Mouse (Mus musculus) lung, postnatal 0 days (tissue): ENCODE results near the gene Tmem120a. TPM values are rescaled to one million over a fixed set of nuclear protein-coding genes. Genes with fewer than 3 reads are reported as not detected.

Experiments
- ATAC-seq: fragments of 200-750 bp; cut with Nextera tagmentation; 2 replicates; pipeline ENCODE4 v1.8.0; 2017; ENCODE audit warnings: moderate library complexity
- DNase-seq: peaks from one replicate; pipeline ENCODE4 v3.0.0-alpha.2; 2016; ENCODE audit warnings: low spot score
- H3K27ac ChIP-seq: fragments of 300-500 bp; sonication (generic); 2 replicates; pipeline ENCODE4 v1.5.1; 2014; ENCODE audit warnings: antibody characterized with exemption, mild to moderate bottlenecking, low read length, mixed read lengths
- H3K27me3 ChIP-seq: fragments of 300-500 bp; sonication (generic); replicated peaks from 2 replicates; pipeline ENCODE4 v1.6.1; 2014; ENCODE audit warnings: low read length, mixed read lengths; ENCODE audit not compliant: insufficient read depth
- H3K36me3 ChIP-seq: fragments of 300-500 bp; sonication (generic); 2 replicates; pipeline ENCODE4 v1.6.1; 2014; ENCODE audit warnings: low read length, mixed read lengths; ENCODE audit not compliant: insufficient read depth
- H3K4me1 ChIP-seq: fragments of 300-500 bp; sonication (generic); 2 replicates; pipeline ENCODE4 v1.6.1; 2014; ENCODE audit warnings: antibody characterized with exemption, low read depth, low read length, mixed read lengths; ENCODE audit not compliant: insufficient read depth
- H3K4me2 ChIP-seq: fragments of 300-500 bp; sonication (generic); replicated peaks from 2 replicates; pipeline ENCODE4 v1.6.1; 2014; ENCODE audit warnings: low read depth, mild to moderate bottlenecking, low read length, moderate library complexity, mixed read lengths
- H3K4me3 ChIP-seq: fragments of 300-500 bp; sonication (generic); 2 replicates; pipeline ENCODE4 v1.5.1; 2014; ENCODE audit warnings: low read depth, low read length
- H3K9ac ChIP-seq: fragments of 300-500 bp; sonication (generic); replicated peaks from 2 replicates; pipeline ENCODE4 v1.6.1; 2014; ENCODE audit warnings: low read depth, mild to moderate bottlenecking
- H3K9me3 ChIP-seq: fragments of 300-500 bp; sonication (generic); 2 replicates; pipeline ENCODE4 v1.6.1; 2016; ENCODE audit warnings: low read length, mixed read lengths
- CTCF ChIP-seq: IDR thresholded peaks from 2 replicates; pipeline ENCODE4 v1.5.1; 2016; ENCODE audit warnings: antibody characterized with exemption, mild to moderate bottlenecking
- EP300 ChIP-seq: IDR thresholded peaks from 2 replicates; pipeline ENCODE4 v1.6.1; 2016; ENCODE audit warnings: antibody characterized with exemption, mild to moderate bottlenecking, control low read depth
- WGBS: fragments of 180-500 bp; shearing (Covaris S2); extraction: QIAGEN DNeasy Blood & Tissue Kit; methylation state at CpG from one replicate; pipeline ENCODE4 v1.1.7; 2014; 5-methylcytosine and 5-hydroxymethylcytosine counted together
- polyA plus RNA-seq: library from polyadenylated mRNA; unstranded; fragments of >200 nt; fragmentation: Nextera tagmentation; extraction: Ambion mirVana; gene quantifications from 2 replicates; pipeline ENCODE4 v1.2.1, GENCODE M21; 2015

Tmem120a gene
- polyA plus RNA-seq, 1 experiment from 2014 or later, result 45.2 TPM

GRCm38 (mm10) chr5:135713441-135714218 lies 30.6 kb downstream of the Tmem120a start:
- no peak for TF ChIP-seq CTCF
- TF ChIP-seq EP300, result peak; percentile 70; the same call in 1 of the 2 replicates
- peak; percentile 82 for DNase-seq
- Histone ChIP-seq H3K27ac (peak overlapping the region; percentile 48), H3K4me1 (peaks cover 8% of the 10 kb centered on the region), H3K4me2 (0 out of 2 replicates have a peak overlapping the region, but pooled peaks have one; percentile 11), H3K4me3 (no peak overlapping the region), H3K9me3 (no peaks in the 10 kb centered on the region), H3K27me3 (no peaks in the 10 kb centered on the region), H3K9ac (no peak overlapping the region), H3K36me3 (peaks cover 3% of the 10 kb centered on the region; the same call in 1 of the 2 replicates)
- peak; percentile 93 for ATAC-seq
- WGBS, result 33% methylated on average over 16 of the region's 16 CpGs

DNA sequence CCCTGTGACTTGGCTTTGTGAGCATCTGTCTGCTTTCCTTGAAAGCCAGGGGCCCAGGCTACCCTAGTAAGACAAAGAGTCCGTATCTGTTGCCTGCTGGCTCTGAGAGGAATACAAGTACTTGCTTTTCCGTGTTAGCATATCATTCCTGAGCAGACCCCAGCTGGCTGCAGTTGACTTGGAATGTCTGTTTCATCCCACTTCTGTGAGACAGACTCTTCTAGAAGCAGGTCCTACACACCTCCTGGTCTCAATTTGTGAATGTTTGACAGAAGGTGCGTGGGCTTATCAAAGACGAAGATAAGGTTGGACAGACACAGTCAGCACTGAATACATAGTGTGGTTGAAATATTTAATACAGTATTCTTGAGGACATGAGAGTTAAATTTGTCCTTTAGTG lies 31.4 kb downstream of the Tmem120a start:
- ATAC-seq, result no peak
- TF ChIP-seq EP300, result no peak
- no peak for TF ChIP-seq CTCF
- peak overlapping the region; percentile 48; the same call in 1 of the 2 replicates for H3K27ac ChIP-seq
- no peak overlapping the region for H3K4me2 ChIP-seq
- H3K4me3 ChIP-seq, result no peak overlapping the region
- peaks cover 8% of the 10 kb centered on the region for H3K4me1 ChIP-seq
- no peaks in the 10 kb centered on the region for H3K27me3 ChIP-seq
- DNase-seq, result no peak
- H3K36me3 ChIP-seq, result 0 out of 2 replicates have a peak, but pooled peaks cover 3% of the 10 kb centered on the region
- H3K9ac ChIP-seq, result no peak overlapping the region
- H3K9me3 ChIP-seq, result no peaks in the 10 kb centered on the region
- WGBS, result 48% methylated on average over 4 of the region's 4 CpGs

DNA sequence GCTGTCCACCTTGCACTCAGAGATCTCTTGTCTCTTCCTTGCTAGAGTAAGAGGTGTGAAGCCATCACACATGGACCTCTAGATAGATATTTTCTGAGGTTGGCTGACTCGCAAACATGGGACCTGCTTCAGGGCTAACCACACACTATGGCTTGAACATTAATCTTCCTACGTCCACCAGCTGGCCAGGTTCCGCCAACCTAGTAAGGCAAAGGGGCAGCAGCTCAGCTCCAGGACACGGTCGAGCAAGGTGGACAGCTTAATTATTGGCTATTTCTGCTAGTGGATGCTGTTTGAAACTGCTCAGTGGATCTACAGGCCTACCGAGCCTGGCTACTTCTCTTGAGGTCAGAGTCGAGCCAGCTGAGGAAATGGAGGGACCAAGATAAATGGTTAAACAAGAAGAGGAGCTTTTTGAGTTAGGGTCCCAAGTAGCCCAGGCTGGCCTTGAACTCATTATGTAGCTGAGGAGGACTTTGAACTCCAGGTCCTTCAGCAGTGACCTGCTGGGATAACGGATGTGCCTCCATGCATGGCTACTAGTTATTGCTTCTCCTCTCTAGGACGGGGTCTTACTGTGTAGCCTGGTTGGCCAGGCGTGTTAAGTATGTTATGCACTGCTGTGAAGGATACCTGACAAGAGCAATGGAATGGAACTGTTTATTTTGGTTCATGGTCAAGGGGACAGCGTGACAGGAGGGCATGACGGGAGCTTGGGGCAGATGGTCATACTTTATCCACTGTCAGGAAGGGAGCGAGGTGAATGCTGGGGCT lies 32.5 kb downstream of the Tmem120a start:
- Histone ChIP-seq H3K4me3 (no peak overlapping the region), H3K27me3 (no peaks in the 10 kb centered on the region), H3K9ac (no peak overlapping the region), H3K27ac (no peak overlapping the region), H3K4me1 (peaks cover 8% of the 10 kb centered on the region), H3K36me3 (peaks cover 5% of the 10 kb centered on the region; the same call in 1 of the 2 replicates), H3K4me2 (no peak overlapping the region), H3K9me3 (no peaks in the 10 kb centered on the region)
- WGBS, result 82% methylated on average over 13 of the region's 13 CpGs
- no peak for TF ChIP-seq EP300
- TF ChIP-seq CTCF, result no peak
- DNase-seq, result no peak
- ATAC-seq, result no peak

DNA sequence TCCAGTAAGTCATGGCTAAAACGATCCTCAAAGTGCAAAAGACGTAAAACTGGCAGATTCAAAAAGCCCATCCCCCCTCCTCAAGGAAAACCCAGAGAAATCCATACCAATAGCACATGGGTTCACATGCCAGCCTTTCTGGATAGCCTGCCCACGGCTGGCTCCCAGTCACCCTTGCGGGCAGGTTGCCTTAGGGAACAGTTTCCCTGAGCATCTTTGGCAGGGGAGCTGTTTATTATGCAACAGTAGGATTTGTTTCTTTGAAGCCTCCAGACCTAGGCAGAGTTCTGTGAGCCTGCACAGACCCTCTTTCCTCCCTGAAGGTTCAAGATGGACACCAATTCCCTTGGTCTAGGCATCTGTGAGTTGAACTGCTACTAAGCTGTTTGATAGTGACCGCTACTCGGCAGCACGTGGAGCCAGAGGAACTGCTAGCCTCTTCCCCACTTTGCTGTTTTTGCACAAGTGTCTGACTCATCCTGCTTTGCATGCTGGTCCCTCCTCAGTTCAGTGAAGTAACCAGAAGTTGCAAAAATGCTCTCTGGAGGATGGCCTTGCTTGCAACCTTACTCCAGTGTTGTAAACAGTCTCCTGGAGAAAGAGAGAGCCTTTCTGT lies 33.5 kb downstream of the Tmem120a start:
- no peak overlapping the region for H3K9ac ChIP-seq
- H3K27ac ChIP-seq, result no peak overlapping the region
- H3K27me3 ChIP-seq, result no peaks in the 10 kb centered on the region
- H3K4me3 ChIP-seq, result no peak overlapping the region
- 0 out of 2 replicates have a peak, but pooled peaks have one; percentile 30 for ATAC-seq
- peak; percentile 82 for DNase-seq
- H3K9me3 ChIP-seq, result no peaks in the 10 kb centered on the region
- peaks cover 9% of the 10 kb centered on the region; the same call in 1 of the 2 replicates for H3K36me3 ChIP-seq
- no peak overlapping the region for H3K4me2 ChIP-seq
- 72% methylated on average over 7 of the region's 7 CpGs for WGBS
- TF ChIP-seq CTCF (no peak), EP300 (no peak)
- peaks cover 8% of the 10 kb centered on the region for H3K4me1 ChIP-seq

DNA sequence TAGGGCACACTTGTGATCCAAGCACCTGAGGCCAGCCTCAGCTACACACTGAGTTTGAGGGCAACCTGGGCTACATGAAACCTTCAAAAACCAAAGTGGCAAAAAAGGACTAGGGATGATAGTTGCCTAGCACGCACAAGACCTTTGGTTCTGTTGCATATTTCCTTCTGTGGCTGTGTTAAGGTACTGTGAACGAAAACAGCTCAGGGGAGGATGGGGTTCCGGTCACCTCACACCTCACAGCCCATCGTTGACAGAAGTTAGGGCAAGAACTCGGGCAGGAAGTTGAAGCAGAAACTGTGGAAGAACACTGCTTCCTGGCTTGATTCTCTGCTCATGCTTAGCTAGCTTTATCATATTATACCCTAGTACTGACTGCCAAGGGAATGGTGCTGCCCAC lies 34.5 kb downstream of the Tmem120a start:
- peaks cover 9% of the 10 kb centered on the region; the same call in 1 of the 2 replicates for H3K36me3 ChIP-seq
- H3K4me1 ChIP-seq, result peaks cover 8% of the 10 kb centered on the region
- no peak for DNase-seq
- no peak overlapping the region for H3K4me2 ChIP-seq
- H3K27ac ChIP-seq, result no peak overlapping the region
- no peak for TF ChIP-seq CTCF
- no peak for TF ChIP-seq EP300
- H3K4me3 ChIP-seq, result no peak overlapping the region
- H3K9me3 ChIP-seq, result no peaks in the 10 kb centered on the region
- H3K9ac ChIP-seq, result no peak overlapping the region
- 88% methylated on average over 5 of the region's 5 CpGs for WGBS
- H3K27me3 ChIP-seq, result no peaks in the 10 kb centered on the region
- ATAC-seq, result no peak

DNA sequence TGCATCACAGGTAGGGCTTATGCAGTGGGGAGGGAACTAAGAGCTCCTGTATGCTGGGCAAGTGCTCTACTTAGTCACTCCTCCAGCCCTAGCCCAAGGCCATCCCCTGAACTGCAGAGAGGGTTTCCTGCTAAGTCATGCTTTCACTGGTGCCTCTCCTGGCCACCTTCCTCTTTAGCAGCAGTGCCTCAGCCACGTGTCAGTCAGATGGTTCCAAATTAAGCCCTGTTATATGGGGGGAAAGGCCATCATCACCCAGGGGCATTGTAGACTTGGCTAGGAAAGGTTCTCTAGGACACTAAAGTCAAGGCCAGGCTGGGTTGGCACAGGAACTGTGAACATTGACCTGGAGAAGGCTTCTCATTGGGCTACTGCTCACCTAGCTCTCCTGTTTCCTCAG lies 36.4 kb downstream of the Tmem120a start:
- 82% methylated on average over 1 of the region's 1 CpGs for WGBS
- Histone ChIP-seq H3K36me3 (peaks cover 9% of the 10 kb centered on the region; the same call in 1 of the 2 replicates), H3K27me3 (no peaks in the 10 kb centered on the region), H3K4me1 (no peaks in the 10 kb centered on the region; the same call in 1 of the 2 replicates), H3K9ac (no peak overlapping the region), H3K9me3 (no peaks in the 10 kb centered on the region), H3K4me2 (no peak overlapping the region), H3K4me3 (no peak overlapping the region), H3K27ac (no peak overlapping the region)
- no peak for DNase-seq
- no peak for TF ChIP-seq CTCF
- no peak for TF ChIP-seq EP300
- no peak for ATAC-seq
